Mouse (Mus musculus): ENCODE measurements around the gene Cd86. TPM values are rescaled to one million over a fixed set of nuclear protein-coding genes. Genes with fewer than 3 reads are reported as not detected.

Gene Cd86
- polyA plus RNA-seq, 1 experiment = 0.79 TPM

GRCm38 (mm10) chr16:36675902-36676301 is 10.0 kb upstream of the Cd86 start:
- H3K4me3 ChIP-seq (ENCODE audit: low read depth, low read length) = no peak overlapping the region
- no peak overlapping the region for H3K27ac ChIP-seq (ENCODE audit: insufficient read depth, low read depth, low read length)
- H3K36me3 ChIP-seq (ENCODE audit: control insufficient read depth, insufficient read depth, low read length) = no peaks in the 10 kb centered on the region
- WGBS = 83% methylated on average over 2 of the region's 2 CpGs
- TF ChIP-seq POLR2A (IDR thresholded peaks at IDR 0.05; ENCODE audit: low read depth, low read length) (no peak), CTCF (IDR thresholded peaks at IDR 0.05; ENCODE audit: extremely low read depth, insufficient read length, insufficient replicate concordance, low read depth, low read length) (no peak)
- H3K27me3 ChIP-seq (ENCODE audit: control insufficient read depth, insufficient read depth, low read length) = no peaks in the 10 kb centered on the region
- no peaks in the 10 kb centered on the region for H3K4me1 ChIP-seq (ENCODE audit: control insufficient read depth, insufficient read depth, insufficient read length, low read length)

DNA sequence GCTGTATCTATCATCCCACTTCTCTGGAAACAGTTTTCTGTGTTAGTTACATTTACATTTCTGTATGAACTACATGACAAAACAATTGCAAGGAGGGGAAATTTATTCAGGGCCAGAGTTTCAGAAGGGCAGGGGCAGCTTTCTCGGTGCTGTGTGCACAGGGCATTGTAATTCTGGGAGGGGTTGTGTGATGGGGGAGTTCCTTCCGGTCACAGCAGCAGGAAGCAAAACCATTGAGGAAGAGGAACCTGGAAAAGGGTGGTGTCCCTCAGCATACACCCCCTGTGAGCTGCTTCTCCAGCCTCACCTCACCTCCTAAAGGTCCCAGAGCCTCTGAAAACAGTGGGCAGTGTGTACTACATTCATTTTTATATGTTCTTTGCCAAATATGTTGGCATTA is 9.4 kb upstream of the Cd86 start:
- Histone ChIP-seq H3K4me3 (ENCODE audit: low read depth, low read length) (no peak overlapping the region), H3K36me3 (ENCODE audit: control insufficient read depth, insufficient read depth, low read length) (no peaks in the 10 kb centered on the region), H3K27me3 (ENCODE audit: control insufficient read depth, insufficient read depth, low read length) (no peaks in the 10 kb centered on the region), H3K4me1 (ENCODE audit: control insufficient read depth, insufficient read depth, insufficient read length, low read length) (no peaks in the 10 kb centered on the region), H3K27ac (ENCODE audit: insufficient read depth, low read depth, low read length) (no peak overlapping the region)
- WGBS = 19% methylated on average over 2 of the region's 2 CpGs
- TF ChIP-seq CTCF (IDR thresholded peaks at IDR 0.05; ENCODE audit: extremely low read depth, insufficient read length, insufficient replicate concordance, low read depth, low read length) (no peak), POLR2A (IDR thresholded peaks at IDR 0.05; ENCODE audit: low read depth, low read length) (no peak)

GRCm38 (mm10) chr16:36674457-36675204 is 8.8 kb upstream of the Cd86 start:
- TF ChIP-seq POLR2A (IDR thresholded peaks at IDR 0.05; ENCODE audit: low read depth, low read length) = no peak
- TF ChIP-seq CTCF (IDR thresholded peaks at IDR 0.05; ENCODE audit: extremely low read depth, insufficient read length, insufficient replicate concordance, low read depth, low read length) = no peak

GRCm38 (mm10) chr16:36673196-36673595 is 7.3 kb upstream of the Cd86 start:
- Histone ChIP-seq H3K36me3 (ENCODE audit: control insufficient read depth, insufficient read depth, low read length) (no peaks in the 10 kb centered on the region), H3K4me3 (ENCODE audit: low read depth, low read length) (no peak overlapping the region), H3K27me3 (ENCODE audit: control insufficient read depth, insufficient read depth, low read length) (no peaks in the 10 kb centered on the region), H3K27ac (ENCODE audit: insufficient read depth, low read depth, low read length) (no peak overlapping the region), H3K4me1 (ENCODE audit: control insufficient read depth, insufficient read depth, insufficient read length, low read length) (no peaks in the 10 kb centered on the region)
- WGBS = 78% methylated on average over 4 of the region's 4 CpGs
- TF ChIP-seq POLR2A (IDR thresholded peaks at IDR 0.05; ENCODE audit: low read depth, low read length) (no peak), CTCF (IDR thresholded peaks at IDR 0.05; ENCODE audit: extremely low read depth, insufficient read length, insufficient replicate concordance, low read depth, low read length) (no peak)

More at GRCm38 (mm10) chr16:36674457-36675204, 8.8 kb upstream of the Cd86 start:
- 69% methylated on average over 7 of the region's 7 CpGs for WGBS
- Histone ChIP-seq H3K4me1 (ENCODE audit: control insufficient read depth, insufficient read depth, insufficient read length, low read length) (no peaks in the 10 kb centered on the region), H3K27ac (ENCODE audit: insufficient read depth, low read depth, low read length) (no peak overlapping the region), H3K4me3 (ENCODE audit: low read depth, low read length) (no peak overlapping the region), H3K27me3 (ENCODE audit: control insufficient read depth, insufficient read depth, low read length) (no peaks in the 10 kb centered on the region), H3K36me3 (ENCODE audit: control insufficient read depth, insufficient read depth, low read length) (no peaks in the 10 kb centered on the region)

DNA sequence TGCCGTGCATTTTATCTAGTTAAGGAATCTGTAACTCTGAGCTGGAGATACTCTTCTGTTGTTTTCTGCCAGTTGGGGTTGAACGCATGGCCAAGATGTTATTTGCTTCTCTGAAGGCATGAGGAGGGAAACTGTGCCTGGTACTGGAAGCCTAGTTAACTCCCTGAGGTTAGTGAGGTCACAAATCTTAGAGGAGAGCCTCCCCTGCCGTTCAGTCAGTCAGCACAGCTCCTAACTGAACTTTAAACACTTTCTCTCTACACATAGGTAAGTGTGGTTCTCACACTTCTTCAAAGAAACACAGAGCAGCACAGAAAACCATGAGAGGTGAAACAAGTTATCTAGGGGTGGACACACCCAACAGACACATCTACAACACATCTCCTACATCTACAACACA is 4.7 kb upstream of the Cd86 start:
- WGBS = 68% methylated on average over 3 of the region's 3 CpGs
- H3K27me3 ChIP-seq (ENCODE audit: control insufficient read depth, insufficient read depth, low read length) = no peaks in the 10 kb centered on the region
- H3K4me3 ChIP-seq (ENCODE audit: low read depth, low read length) = no peak overlapping the region
- no peaks in the 10 kb centered on the region for H3K36me3 ChIP-seq (ENCODE audit: control insufficient read depth, insufficient read depth, low read length)
- TF ChIP-seq CTCF (IDR thresholded peaks at IDR 0.05; ENCODE audit: extremely low read depth, insufficient read length, insufficient replicate concordance, low read depth, low read length) (no peak), POLR2A (IDR thresholded peaks at IDR 0.05; ENCODE audit: low read depth, low read length) (no peak)
- no peak overlapping the region for H3K27ac ChIP-seq (ENCODE audit: insufficient read depth, low read depth, low read length)
- H3K4me1 ChIP-seq (ENCODE audit: control insufficient read depth, insufficient read depth, insufficient read length, low read length) = no peaks in the 10 kb centered on the region

DNA sequence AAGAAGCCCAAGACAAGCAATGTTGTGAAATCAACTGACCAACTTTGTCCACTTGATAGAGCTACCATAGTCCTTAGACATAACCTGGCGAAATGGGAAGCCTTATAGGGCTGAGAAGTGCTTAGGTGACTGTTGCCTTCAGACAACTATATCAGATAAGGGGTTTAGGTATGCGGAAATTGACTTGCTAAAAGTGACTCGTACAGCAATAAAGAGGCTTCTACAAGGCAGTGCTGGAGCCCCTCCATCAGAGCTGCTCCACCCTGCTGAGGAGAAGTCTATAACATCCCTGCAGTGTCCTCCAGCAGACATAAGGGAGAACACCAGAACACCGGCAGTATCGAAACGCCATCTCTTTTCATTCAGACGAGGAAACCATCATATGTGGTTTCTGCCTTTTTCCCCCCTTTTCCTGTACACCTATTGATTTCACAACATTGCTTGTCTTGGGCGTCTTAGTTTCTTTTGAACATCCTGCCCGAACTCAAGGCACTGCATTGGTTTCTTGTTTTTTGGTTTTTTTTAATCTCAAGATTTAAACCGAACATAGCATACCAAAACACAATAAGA is 652 bp upstream of the Cd86 start:
- Histone ChIP-seq H3K36me3 (ENCODE audit: control insufficient read depth, insufficient read depth, low read length) (no peaks in the 10 kb centered on the region), H3K4me3 (ENCODE audit: low read depth, low read length) (no peak overlapping the region), H3K27me3 (ENCODE audit: control insufficient read depth, insufficient read depth, low read length) (no peaks in the 10 kb centered on the region), H3K4me1 (ENCODE audit: control insufficient read depth, insufficient read depth, insufficient read length, low read length) (no peaks in the 10 kb centered on the region), H3K27ac (ENCODE audit: insufficient read depth, low read depth, low read length) (no peak overlapping the region)
- TF ChIP-seq POLR2A (IDR thresholded peaks at IDR 0.05; ENCODE audit: low read depth, low read length) = no peak
- TF ChIP-seq CTCF (IDR thresholded peaks at IDR 0.05; ENCODE audit: extremely low read depth, insufficient read length, insufficient replicate concordance, low read depth, low read length) = no peak
- 54% methylated on average over 10 of the region's 10 CpGs for WGBS

GRCm38 (mm10) chr16:36663484-36663883 is 2.4 kb downstream of the Cd86 start:
- WGBS = 72% methylated on average over 5 of the region's 5 CpGs
- H3K27ac ChIP-seq (ENCODE audit: insufficient read depth, low read depth, low read length) = no peak overlapping the region
- H3K4me1 ChIP-seq (ENCODE audit: control insufficient read depth, insufficient read depth, insufficient read length, low read length) = no peaks in the 10 kb centered on the region
- no peaks in the 10 kb centered on the region for H3K27me3 ChIP-seq (ENCODE audit: control insufficient read depth, insufficient read depth, low read length)
- H3K4me3 ChIP-seq (ENCODE audit: low read depth, low read length) = no peak overlapping the region
- no peaks in the 10 kb centered on the region for H3K36me3 ChIP-seq (ENCODE audit: control insufficient read depth, insufficient read depth, low read length)
- TF ChIP-seq POLR2A (IDR thresholded peaks at IDR 0.05; ENCODE audit: low read depth, low read length) (no peak), CTCF (IDR thresholded peaks at IDR 0.05; ENCODE audit: extremely low read depth, insufficient read length, insufficient replicate concordance, low read depth, low read length) (no peak)

Measured in small intestine, adult 2 months (tissue).